Mouse (Mus musculus): ENCODE data around the gene Asap2.
A peak's percentile ranks its signal among the peaks of the same experiment; 100 is the strongest.

The Asap2 gene

DNA sequence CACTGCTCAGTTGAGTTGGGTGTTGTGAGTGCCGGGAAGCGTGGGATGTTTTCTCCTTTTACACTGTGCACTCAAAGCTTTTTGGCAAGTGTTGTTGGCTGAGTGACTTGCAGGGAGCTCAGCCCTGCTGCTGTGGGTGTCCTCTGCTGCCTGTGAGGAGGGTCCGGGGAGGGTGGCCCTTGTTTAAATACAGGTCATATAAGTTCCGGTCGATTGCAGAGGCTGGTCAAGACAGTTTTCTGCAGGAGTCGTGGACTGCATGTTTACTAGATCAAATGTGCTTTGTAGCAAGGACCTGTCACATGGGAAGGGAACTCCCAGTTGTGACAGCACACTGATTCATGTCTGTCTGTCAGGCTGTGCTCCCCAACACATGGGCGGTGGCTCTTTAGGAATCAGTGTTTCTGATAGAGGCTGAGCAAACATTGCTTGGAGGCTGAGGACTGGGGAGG, 175.7 kb downstream of the Asap2 start:
- no peak for DNase-seq (ENCODE audit: extremely low read depth, low read depth, low spot score)

GRCm38 (mm10) chr12:21166884-21167575, 176.8 kb downstream of the Asap2 start:
- no peak for DNase-seq (ENCODE audit: extremely low read depth, low read depth, low spot score)

DNA sequence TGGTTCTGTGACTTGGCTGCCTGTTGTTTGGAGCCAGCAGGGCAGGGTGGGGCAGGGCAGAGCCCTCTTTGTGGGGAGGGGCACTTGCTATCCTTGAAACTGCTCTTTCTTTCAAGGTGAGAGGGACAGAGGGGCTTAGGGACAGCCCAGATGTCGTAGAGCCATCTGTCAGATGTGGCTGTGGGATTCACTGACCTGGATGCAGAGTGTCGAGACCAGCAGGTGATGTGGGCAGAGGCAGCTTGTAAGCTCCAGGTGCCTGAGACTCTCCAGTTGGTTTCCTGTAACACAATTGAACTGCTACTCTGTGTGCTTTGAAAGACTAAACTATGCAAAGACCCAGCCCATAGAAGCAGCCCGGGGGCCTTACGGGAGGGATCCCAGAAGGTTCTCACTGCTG, 177.5 kb downstream of the Asap2 start:
- DNase-seq (ENCODE audit: extremely low read depth, low read depth, low spot score) = no peak

- DNase-seq (ENCODE audit: extremely low read depth, low read depth, low spot score) = no peak
Observed at GRCm38 (mm10) chr12:21168149-21168548, 177.9 kb downstream of the Asap2 start.

- no peak for DNase-seq (ENCODE audit: extremely low read depth, low read depth, low spot score)
Observed at GRCm38 (mm10) chr12:21171776-21172490, 181.7 kb downstream of the Asap2 start.

DNA sequence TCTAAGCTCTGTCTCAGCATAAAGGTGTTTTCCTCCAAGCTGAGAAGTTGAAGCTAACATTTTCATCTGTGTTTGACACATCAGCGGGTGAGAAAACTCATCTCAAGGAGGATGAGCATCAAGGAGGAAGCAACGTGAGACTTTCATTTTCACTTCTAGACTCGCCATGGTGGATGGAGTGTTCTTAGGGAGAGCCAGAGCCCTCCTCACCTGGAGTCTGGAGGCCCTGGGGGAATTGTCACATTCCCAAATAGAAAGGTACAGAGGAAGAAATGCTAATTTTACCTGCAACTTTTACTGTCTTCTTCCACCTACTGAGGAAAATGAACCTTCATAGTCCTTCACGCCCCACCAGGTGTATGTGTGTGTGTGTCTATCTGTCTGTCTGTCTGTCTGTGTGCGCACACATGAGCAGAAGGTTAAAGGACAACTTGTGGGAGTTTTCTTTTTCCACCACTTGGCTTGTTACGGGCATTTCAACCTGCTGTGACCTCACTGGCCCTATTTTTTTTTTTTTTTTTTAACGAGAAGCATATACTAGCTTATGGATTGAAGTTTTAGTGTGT, 183.7 kb downstream of the Asap2 start:
- no peak for DNase-seq (ENCODE audit: extremely low read depth, low read depth, low spot score)

DNA sequence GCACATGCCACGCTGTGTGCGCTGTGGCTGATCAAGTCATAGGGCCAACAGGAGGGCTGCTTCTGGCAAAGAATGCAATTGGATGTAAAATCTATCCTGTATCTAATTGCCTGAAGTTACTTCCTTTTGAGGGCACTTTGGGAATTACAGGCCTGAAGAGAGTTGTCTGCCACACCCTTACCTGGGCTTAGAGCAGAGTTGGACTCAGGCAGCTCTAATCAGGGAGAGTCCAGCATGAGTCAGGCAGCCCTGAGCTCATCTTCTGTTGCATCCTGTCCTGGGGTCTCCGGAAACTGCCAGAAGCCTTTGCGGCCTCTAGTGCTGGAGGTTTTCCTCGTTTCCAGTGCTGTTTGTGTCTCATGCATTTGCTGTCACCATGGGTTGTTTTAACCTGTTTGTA, 186.1 kb downstream of the Asap2 start:
- DNase-seq (ENCODE audit: extremely low read depth, low read depth, low spot score) = no peak

DNA sequence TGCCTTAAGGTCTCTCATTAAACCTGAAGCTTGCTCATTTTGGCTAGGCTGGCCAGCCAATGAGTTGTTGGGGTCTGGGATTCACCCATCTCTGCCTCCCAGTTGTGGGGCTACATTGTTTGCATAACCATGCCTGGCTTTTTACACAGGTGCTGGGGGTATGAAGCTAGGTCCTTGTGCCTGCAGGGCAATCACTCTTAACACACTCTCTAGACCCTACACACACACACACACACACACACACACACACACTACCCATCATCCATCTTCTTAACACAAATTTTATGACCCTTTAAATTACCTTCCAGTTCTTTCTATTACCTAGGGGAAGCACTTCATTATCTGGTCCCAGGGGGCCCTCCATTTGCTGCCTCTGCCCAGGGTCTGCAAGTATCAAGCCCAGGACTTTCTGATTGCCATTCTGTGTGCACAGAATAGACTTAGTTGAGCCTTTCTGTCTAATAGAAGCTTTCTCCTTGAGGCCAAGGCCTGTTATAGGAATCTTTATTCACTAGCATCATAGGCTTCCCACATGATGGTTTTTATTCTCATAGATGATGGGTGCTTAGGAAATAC, 187.0 kb downstream of the Asap2 start:
- DNase-seq (ENCODE audit: extremely low read depth, low read depth, low spot score) = no peak

DNA sequence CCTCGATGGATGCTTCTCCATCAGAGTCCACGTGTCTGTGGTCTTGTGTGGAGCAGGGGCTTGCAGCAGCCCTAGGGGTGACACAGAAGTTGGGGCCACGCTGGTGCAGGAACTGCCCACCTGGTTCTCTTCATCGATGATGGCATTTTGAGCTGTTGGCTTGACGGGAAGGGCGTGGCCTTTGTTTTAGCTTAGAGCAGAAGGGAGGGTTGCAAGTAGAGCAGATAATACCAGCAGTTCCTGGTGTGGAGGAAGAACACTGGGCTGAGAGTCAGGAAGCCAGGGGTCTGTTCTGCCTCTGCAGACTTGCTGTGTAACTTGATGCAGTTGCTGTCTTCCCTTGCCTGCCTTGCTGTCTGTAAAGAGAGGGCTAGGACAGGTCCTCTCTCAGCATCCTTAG, 189.8 kb downstream of the Asap2 start:
- no peak for DNase-seq (ENCODE audit: extremely low read depth, low read depth, low spot score)

GRCm38 (mm10) chr12:21182786-21183185, 192.5 kb downstream of the Asap2 start:
- no peak for DNase-seq (ENCODE audit: extremely low read depth, low read depth, low spot score)

DNA sequence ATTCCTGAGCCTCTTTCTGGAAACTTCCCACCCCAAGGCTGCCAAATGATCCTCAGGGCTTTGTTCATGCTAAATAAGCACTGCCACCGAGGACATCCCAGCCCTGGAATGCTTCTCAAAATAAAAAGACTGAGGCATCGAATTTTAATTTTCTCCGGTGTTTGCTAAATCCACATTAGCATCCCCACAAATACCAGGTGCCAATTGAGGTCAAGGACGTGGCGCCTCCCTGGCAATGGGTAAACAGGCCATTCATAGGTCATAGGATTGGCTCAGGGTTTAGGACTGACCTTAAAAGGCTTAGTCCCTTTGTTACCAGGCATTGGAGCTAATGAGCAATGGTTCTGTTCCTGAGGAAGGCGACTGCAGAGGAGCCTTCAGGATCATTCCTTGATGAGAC, 193.1 kb downstream of the Asap2 start:
- DNase-seq (ENCODE audit: extremely low read depth, low read depth, low spot score) = no peak

- DNase-seq (ENCODE audit: extremely low read depth, low read depth, low spot score) = no peak
Observed at GRCm38 (mm10) chr12:21186145-21186544, 195.9 kb downstream of the Asap2 start.

- no peak for DNase-seq (ENCODE audit: extremely low read depth, low read depth, low spot score)
Observed at GRCm38 (mm10) chr12:21188880-21189279, 198.6 kb downstream of the Asap2 start.

DNA sequence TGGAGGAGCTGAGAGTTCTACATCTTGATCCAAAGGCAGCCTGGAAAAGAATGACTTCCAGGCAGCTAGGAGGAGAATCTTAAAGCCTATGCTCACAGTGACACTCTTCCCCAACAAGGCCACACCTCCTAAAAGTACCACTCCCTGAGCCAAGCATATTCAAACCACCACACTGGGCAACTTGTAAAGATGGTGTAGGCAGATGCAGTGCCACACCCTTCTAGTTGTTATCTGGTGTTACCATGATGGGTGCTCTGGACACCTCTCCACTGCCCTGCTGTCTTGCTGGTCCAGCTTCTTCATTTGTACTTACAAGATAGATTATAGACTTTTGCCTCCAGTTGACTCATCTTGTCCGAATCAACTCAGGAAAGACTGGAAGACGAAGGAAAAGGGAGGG, 201.3 kb downstream of the Asap2 start:
- DNase-seq (ENCODE audit: extremely low read depth, low read depth, low spot score) = no peak

GRCm38 (mm10) chr12:21195497-21195896, 205.2 kb downstream of the Asap2 start:
- DNase-seq (ENCODE audit: extremely low read depth, low read depth, low spot score) = no peak

- DNase-seq (ENCODE audit: extremely low read depth, low read depth, low spot score) = peak; percentile 91
Observed at GRCm38 (mm10) chr12:21196420-21196819, 206.2 kb downstream of the Asap2 start.

DNA sequence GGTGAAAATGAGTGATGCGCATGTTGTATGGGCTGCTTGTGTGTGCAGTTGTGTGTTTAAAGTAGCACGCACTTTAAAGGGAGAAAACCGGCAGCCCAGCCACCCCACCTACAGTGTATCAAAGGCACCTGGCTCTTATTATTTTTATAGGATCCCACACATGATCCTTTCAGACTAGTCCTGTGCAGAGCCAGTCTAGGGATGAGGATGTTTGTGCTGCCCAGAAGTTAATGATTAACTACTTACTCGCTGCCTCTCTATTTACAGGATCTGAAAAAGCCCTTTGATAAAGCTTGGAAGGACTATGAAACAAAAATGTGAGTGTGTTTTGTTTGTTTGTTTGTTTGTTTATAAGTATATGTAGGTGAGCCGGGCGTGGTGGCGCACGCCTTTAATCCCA, 210.4 kb downstream of the Asap2 start:
- no peak for DNase-seq (ENCODE audit: extremely low read depth, low read depth, low spot score)

- no peak for DNase-seq (ENCODE audit: extremely low read depth, low read depth, low spot score)
Observed at GRCm38 (mm10) chr12:21201485-21202269, 211.4 kb downstream of the Asap2 start.

DNA sequence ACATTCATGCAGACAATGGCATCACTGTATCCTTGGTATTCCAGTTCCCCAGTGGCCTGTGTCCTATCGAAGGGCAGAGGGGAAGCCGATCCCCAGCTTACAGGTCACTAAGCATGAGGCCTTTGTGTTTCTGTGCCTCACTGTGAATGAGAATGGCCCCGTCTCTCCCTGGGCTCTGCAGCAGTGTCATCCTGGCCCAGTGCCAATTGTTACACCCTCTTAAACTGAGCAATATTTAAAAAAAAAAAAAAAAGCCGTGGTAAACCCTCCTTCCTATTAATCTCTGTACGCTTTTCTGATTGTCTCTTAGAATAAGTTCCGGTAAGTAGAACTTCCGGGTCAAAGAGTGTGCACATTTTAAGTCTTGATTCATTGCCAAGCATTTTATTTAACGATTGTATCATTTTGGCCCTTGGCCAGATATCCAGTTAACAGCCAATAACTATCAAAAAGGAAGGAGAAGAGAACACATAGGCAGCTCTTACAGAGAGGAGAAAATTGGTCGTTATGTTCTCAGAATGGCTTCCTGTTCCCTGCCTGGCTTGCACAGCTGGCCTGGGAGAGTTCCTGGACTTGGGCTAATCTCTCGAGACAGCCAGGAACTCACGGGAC, 214.5 kb downstream of the Asap2 start:
- DNase-seq (ENCODE audit: extremely low read depth, low read depth, low spot score) = no peak

DNA sequence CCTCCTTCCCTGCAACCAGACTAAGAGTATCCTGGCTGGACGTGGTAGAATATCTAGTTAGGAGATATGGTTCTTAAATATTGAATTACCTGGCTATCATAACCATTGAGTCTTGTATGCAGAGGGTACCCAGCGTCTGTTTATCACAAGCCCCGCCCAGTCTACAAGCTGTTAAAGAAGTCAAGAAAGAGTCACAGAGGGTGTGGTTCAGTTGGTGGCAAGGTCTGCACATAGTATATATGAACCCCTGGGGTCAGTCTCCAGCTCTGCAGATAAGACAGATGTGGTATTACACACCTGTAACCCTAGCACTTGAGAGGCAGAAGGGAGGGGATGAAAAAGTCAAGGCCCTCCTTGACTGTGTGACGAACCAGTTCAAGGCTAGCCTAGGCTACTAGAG, 215.5 kb downstream of the Asap2 start:
- DNase-seq (ENCODE audit: extremely low read depth, low read depth, low spot score) = no peak

GRCm38 (mm10) chr12:21207422-21207821, 217.2 kb downstream of the Asap2 start:
- DNase-seq (ENCODE audit: extremely low read depth, low read depth, low spot score) = no peak
